Mouse (Mus musculus) telencephalon, adult 2 months (tissue): ENCODE results near the gene Gnpat.
"Not testable (repeated sequence)": the region's sequence is repeated elsewhere in the genome, so short reads cannot be mapped to it uniquely, and the experiment has no call there.

Source experiments
- DNase-seq: peaks from one replicate; pipeline ENCODE4 v3.0.0-alpha.2; 2011; ENCODE audit warnings: low read depth, low spot score

Gene Gnpat

GRCm38 (mm10) chr8:124842929-124843328, 19.9 kb upstream of the Gnpat start:
- DNase-seq = not testable (repeated sequence)

- no peak for DNase-seq
Observed at GRCm38 (mm10) chr8:124845131-124845530, 17.7 kb upstream of the Gnpat start.

- no peak for DNase-seq
Observed at GRCm38 (mm10) chr8:124845573-124845972, 17.3 kb upstream of the Gnpat start.

- no peak for DNase-seq
Observed at GRCm38 (mm10) chr8:124853511-124853910, 9.3 kb upstream of the Gnpat start.

- DNase-seq = no peak
Observed at GRCm38 (mm10) chr8:124859466-124859865, 3.4 kb upstream of the Gnpat start.

GRCm38 (mm10) chr8:124860188-124860587, 2.6 kb upstream of the Gnpat start:
- DNase-seq = no peak

GRCm38 (mm10) chr8:124863163-124863677, 387 bp downstream of the Gnpat start:
- DNase-seq = peak; percentile 17

- no peak for DNase-seq
Observed at GRCm38 (mm10) chr8:124863729-124864128, 896 bp downstream of the Gnpat start.

GRCm38 (mm10) chr8:124866669-124867068, 3.8 kb downstream of the Gnpat start:
- no peak for DNase-seq

- no peak for DNase-seq
Observed at GRCm38 (mm10) chr8:124867126-124867525, 4.3 kb downstream of the Gnpat start.

- DNase-seq = no peak
Observed at GRCm38 (mm10) chr8:124869708-124870107, 6.9 kb downstream of the Gnpat start.

- no peak for DNase-seq
Observed at GRCm38 (mm10) chr8:124871474-124871873, 8.6 kb downstream of the Gnpat start.

- DNase-seq = no peak
Observed at GRCm38 (mm10) chr8:124872081-124872480, 9.2 kb downstream of the Gnpat start.

- no peak for DNase-seq
Observed at GRCm38 (mm10) chr8:124872690-124873089, 9.9 kb downstream of the Gnpat start.

GRCm38 (mm10) chr8:124878141-124878540, 15.3 kb downstream of the Gnpat start:
- peak; percentile 17 for DNase-seq

- no peak for DNase-seq
Observed at GRCm38 (mm10) chr8:124878946-124879526, 16.2 kb downstream of the Gnpat start.

- no peak for DNase-seq
Observed at GRCm38 (mm10) chr8:124888385-124888784, 25.6 kb downstream of the Gnpat start.

GRCm38 (mm10) chr8:124892596-124892995, 29.8 kb downstream of the Gnpat start:
- no peak for DNase-seq

- no peak for DNase-seq
Observed at GRCm38 (mm10) chr8:124896010-124896631, 33.3 kb downstream of the Gnpat start.

GRCm38 (mm10) chr8:124896632-124897385, 34.0 kb downstream of the Gnpat start:
- peak; percentile 46 for DNase-seq

GRCm38 (mm10) chr8:124897386-124898250, 34.8 kb downstream of the Gnpat start, which contains the start of the genes Exoc8 and Sprtn:
Gene Exoc8 (minus strand): TSS chr8:124897705.
Gene Sprtn (plus strand): TSS chr8:124897886.
- DNase-seq = peak; percentile 85
